Mouse (Mus musculus): ENCODE measurements around the gene Glis3. TPM values are rescaled to one million over a fixed set of nuclear protein-coding genes. Genes with fewer than 3 reads are reported as not detected.

Gene Glis3
- polyA plus RNA-seq, 1 experiment from 2014 or later: 0.85 TPM

DNA sequence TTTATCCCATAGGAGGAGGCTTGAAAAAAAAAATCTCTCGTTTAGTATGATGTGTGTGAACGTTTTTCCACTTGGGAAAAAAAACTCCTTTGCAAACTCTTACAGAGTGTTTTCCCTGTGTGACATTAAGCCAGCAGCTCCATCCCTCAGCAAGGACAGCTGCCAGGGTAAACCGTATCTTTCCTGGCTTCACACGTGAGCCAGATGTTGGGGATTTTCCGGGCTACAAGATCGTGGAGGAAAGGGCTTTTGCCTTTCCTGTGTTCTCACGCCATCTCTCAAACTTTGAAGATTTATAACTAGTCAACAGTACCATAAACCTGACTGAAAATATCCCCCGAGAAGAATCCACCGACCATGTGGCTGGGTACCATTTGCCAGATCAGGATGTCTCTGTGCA is 256.9 kb downstream of the Glis3 start:
- no peaks in the 10 kb centered on the region for H3K9me3 ChIP-seq (ENCODE audit: control insufficient read depth, low read length)
- DNase-seq (ENCODE audit: low spot score) (no peak), ATAC-seq (ENCODE audit: low FRiP score, low TSS enrichment) (no peak)
- no peak for TF ChIP-seq CTCF (IDR thresholded peaks at IDR 0.05; ENCODE audit: low read depth)
- TF ChIP-seq EP300 (optimal IDR thresholded peaks at IDR 0.05): no peak
- no peak overlapping the region for H3K4me3 ChIP-seq (ENCODE audit: low read depth, low read length)
- no peak overlapping the region for H3K4me2 ChIP-seq (replicated peaks; ENCODE audit: low read depth)
- H3K27ac ChIP-seq (replicated peaks): no peak overlapping the region
- H3K27me3 ChIP-seq (ENCODE audit: control insufficient read depth, insufficient read depth, low read length): no peaks in the 10 kb centered on the region
- H3K4me1 ChIP-seq (replicated peaks; ENCODE audit: control insufficient read depth, insufficient read depth): no peaks in the 10 kb centered on the region
- no peaks in the 10 kb centered on the region for H3K36me3 ChIP-seq (ENCODE audit: control insufficient read depth, insufficient read depth, low read length)
- H3K9ac ChIP-seq (ENCODE audit: low read length): no peak overlapping the region
- WGBS: 41% methylated on average over 9 of the region's 9 CpGs

DNA sequence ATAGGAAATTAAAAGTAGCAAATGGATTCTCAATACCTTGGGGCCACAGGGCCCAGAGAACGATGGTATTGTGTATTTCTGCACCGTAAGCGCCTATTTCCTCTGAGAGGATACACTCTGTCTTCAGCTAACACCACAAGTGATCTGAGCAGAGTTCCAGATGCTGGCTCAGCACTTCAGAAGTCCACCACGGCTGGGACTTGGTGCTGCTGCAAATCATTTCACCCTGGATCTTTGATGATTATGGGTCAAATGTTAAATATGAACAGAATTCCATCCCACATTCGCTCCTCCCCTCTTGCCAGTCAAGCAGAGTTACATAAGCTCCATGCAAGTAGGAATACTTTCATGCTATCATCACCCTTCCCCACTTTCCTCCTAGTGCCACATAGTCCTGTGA is 263.8 kb downstream of the Glis3 start:
- WGBS: 78% methylated on average over 5 of the region's 5 CpGs
- Histone ChIP-seq H3K36me3 (ENCODE audit: control insufficient read depth, insufficient read depth, low read length) (no peaks in the 10 kb centered on the region), H3K27me3 (ENCODE audit: control insufficient read depth, insufficient read depth, low read length) (no peaks in the 10 kb centered on the region), H3K27ac (replicated peaks) (no peak overlapping the region), H3K9ac (ENCODE audit: low read length) (no peak overlapping the region), H3K4me1 (replicated peaks; ENCODE audit: control insufficient read depth, insufficient read depth) (no peaks in the 10 kb centered on the region), H3K4me2 (replicated peaks; ENCODE audit: low read depth) (no peak overlapping the region), H3K4me3 (ENCODE audit: low read depth, low read length) (no peak overlapping the region), H3K9me3 (ENCODE audit: control insufficient read depth, low read length) (no peaks in the 10 kb centered on the region)
- DNase-seq (ENCODE audit: low spot score): no peak
- ATAC-seq (ENCODE audit: low FRiP score, low TSS enrichment): no peak
- TF ChIP-seq CTCF (IDR thresholded peaks at IDR 0.05; ENCODE audit: low read depth): no peak
- no peak for TF ChIP-seq EP300 (optimal IDR thresholded peaks at IDR 0.05)

DNA sequence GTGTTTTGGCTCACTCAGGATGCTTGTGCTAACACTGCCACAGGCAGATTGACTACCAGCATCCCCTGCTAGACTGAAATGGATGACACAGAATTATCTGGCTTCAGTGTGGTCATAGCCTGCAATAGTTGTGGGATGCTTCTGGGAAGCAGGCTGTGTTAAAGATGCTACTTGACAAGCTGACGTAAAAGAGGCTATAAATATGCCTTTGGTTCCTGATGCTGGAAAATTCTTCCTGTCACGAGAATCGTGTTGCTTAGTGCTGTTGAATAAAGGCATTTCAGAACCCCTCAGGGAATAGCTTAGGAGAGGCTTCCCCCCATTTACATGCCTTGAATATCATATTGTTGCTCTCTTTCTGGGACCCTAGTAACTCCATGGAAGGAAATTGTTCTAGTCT is 271.1 kb downstream of the Glis3 start:
- H3K4me1 ChIP-seq (replicated peaks; ENCODE audit: control insufficient read depth, insufficient read depth): no peaks in the 10 kb centered on the region
- ATAC-seq (ENCODE audit: low FRiP score, low TSS enrichment) (no peak), DNase-seq (ENCODE audit: low spot score) (no peak)
- no peaks in the 10 kb centered on the region for H3K36me3 ChIP-seq (ENCODE audit: control insufficient read depth, insufficient read depth, low read length)
- H3K27me3 ChIP-seq (ENCODE audit: control insufficient read depth, insufficient read depth, low read length): no peaks in the 10 kb centered on the region
- H3K9me3 ChIP-seq (ENCODE audit: control insufficient read depth, low read length): no peaks in the 10 kb centered on the region
- no peak overlapping the region for H3K4me3 ChIP-seq (ENCODE audit: low read depth, low read length)
- H3K4me2 ChIP-seq (replicated peaks; ENCODE audit: low read depth): no peak overlapping the region
- TF ChIP-seq EP300 (optimal IDR thresholded peaks at IDR 0.05): no peak
- no peak for TF ChIP-seq CTCF (IDR thresholded peaks at IDR 0.05; ENCODE audit: low read depth)
- no peak overlapping the region for H3K9ac ChIP-seq (ENCODE audit: low read length)
- WGBS: 68% methylated on average over 3 of the region's 3 CpGs
- no peak overlapping the region for H3K27ac ChIP-seq (replicated peaks)

- no peaks in the 10 kb centered on the region for H3K9me3 ChIP-seq (ENCODE audit: control insufficient read depth, low read length)
- 50% methylated on average over 6 of the region's 6 CpGs for WGBS
- H3K4me2 ChIP-seq (replicated peaks; ENCODE audit: low read depth): no peak overlapping the region
- no peak for ATAC-seq (ENCODE audit: low FRiP score, low TSS enrichment)
- no peak overlapping the region for H3K4me3 ChIP-seq (ENCODE audit: low read depth, low read length)
- no peak overlapping the region for H3K27ac ChIP-seq (replicated peaks)
- DNase-seq (ENCODE audit: low spot score): no peak
- no peak overlapping the region for H3K9ac ChIP-seq (ENCODE audit: low read length)
- no peaks in the 10 kb centered on the region for H3K4me1 ChIP-seq (replicated peaks; ENCODE audit: control insufficient read depth, insufficient read depth)
- H3K36me3 ChIP-seq (ENCODE audit: control insufficient read depth, insufficient read depth, low read length): no peaks in the 10 kb centered on the region
- no peaks in the 10 kb centered on the region for H3K27me3 ChIP-seq (ENCODE audit: control insufficient read depth, insufficient read depth, low read length)
- TF ChIP-seq EP300 (optimal IDR thresholded peaks at IDR 0.05) (no peak), CTCF (IDR thresholded peaks at IDR 0.05; ENCODE audit: low read depth) (no peak)
These were observed 276.9 kb downstream of the Glis3 start for GRCm38 (mm10) chr19:28402956-28403355.

DNA sequence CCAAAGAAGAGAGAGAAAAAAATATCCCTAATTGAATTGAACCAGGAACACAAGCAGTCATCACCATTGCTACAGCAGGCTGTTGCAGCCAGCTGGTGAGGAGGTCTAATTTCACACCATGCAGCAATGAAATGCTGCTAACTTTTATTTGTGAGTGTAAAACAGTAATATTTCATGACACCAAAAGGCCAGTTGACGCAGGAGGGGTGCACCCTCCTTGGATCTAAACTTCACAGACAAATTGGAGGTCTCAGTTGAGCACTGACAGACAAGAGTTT is 284.4 kb downstream of the Glis3 start:
- no peaks in the 10 kb centered on the region for H3K4me1 ChIP-seq (replicated peaks; ENCODE audit: control insufficient read depth, insufficient read depth)
- DNase-seq (ENCODE audit: low spot score) (no peak), ATAC-seq (ENCODE audit: low FRiP score, low TSS enrichment) (no peak)
- no peaks in the 10 kb centered on the region for H3K27me3 ChIP-seq (ENCODE audit: control insufficient read depth, insufficient read depth, low read length)
- TF ChIP-seq CTCF (IDR thresholded peaks at IDR 0.05; ENCODE audit: low read depth) (no peak), EP300 (optimal IDR thresholded peaks at IDR 0.05) (no peak)
- H3K9ac ChIP-seq (ENCODE audit: low read length): no peak overlapping the region
- H3K9me3 ChIP-seq (ENCODE audit: control insufficient read depth, low read length): no peaks in the 10 kb centered on the region
- H3K27ac ChIP-seq (replicated peaks): no peak overlapping the region
- H3K36me3 ChIP-seq (ENCODE audit: control insufficient read depth, insufficient read depth, low read length): no peaks in the 10 kb centered on the region
- no peak overlapping the region for H3K4me2 ChIP-seq (replicated peaks; ENCODE audit: low read depth)
- H3K4me3 ChIP-seq (ENCODE audit: low read depth, low read length): no peak overlapping the region
- WGBS: 88% methylated on average over 1 of the region's 1 CpGs

GRCm38 (mm10) chr19:28394826-28395583 is 284.9 kb downstream of the Glis3 start:
- Histone ChIP-seq H3K27ac (replicated peaks) (no peak overlapping the region), H3K9me3 (ENCODE audit: control insufficient read depth, low read length) (no peaks in the 10 kb centered on the region), H3K4me1 (replicated peaks; ENCODE audit: control insufficient read depth, insufficient read depth) (no peaks in the 10 kb centered on the region), H3K36me3 (ENCODE audit: control insufficient read depth, insufficient read depth, low read length) (no peaks in the 10 kb centered on the region), H3K4me3 (ENCODE audit: low read depth, low read length) (no peak overlapping the region), H3K9ac (ENCODE audit: low read length) (no peak overlapping the region), H3K4me2 (replicated peaks; ENCODE audit: low read depth) (no peak overlapping the region), H3K27me3 (ENCODE audit: control insufficient read depth, insufficient read depth, low read length) (no peaks in the 10 kb centered on the region)
- DNase-seq (ENCODE audit: low spot score): no peak
- no peak for ATAC-seq (ENCODE audit: low FRiP score, low TSS enrichment)
- no peak for TF ChIP-seq EP300 (optimal IDR thresholded peaks at IDR 0.05)
- no peak for TF ChIP-seq CTCF (IDR thresholded peaks at IDR 0.05; ENCODE audit: low read depth)
- WGBS: 50% methylated on average over 12 of the region's 12 CpGs

All from stomach, postnatal 0 days (tissue).